Mouse (Mus musculus): ENCODE results near the gene Slc17a1. TPM values are rescaled to one million over a fixed set of nuclear protein-coding genes. Genes with fewer than 3 reads are reported as not detected.

Gene Slc17a1
- total RNA-seq, 1 experiment, result not detected

GRCm38 (mm10) chr13:23934211-23934520, 66.6 kb downstream of the Slc17a1 start, which contains the start of gene Hist1h2aa:
Hist1h2aa (plus strand) TSS chr13:23934462.
- no peak within 1 kb of the TSS for H3K27ac ChIP-seq (ENCODE audit: insufficient read depth, low read depth, low read length, poor library complexity, severe bottlenecking)
- H3K9ac ChIP-seq (ENCODE audit: insufficient read depth, low read depth, low read length, poor library complexity, severe bottlenecking), result no peak within 1 kb of the TSS
- H3K9me3 ChIP-seq (ENCODE audit: control insufficient read depth, insufficient read depth, low read depth, low read length), result no peaks in the 10 kb centered on the region
- H3K36me3 ChIP-seq (ENCODE audit: control insufficient read depth, insufficient read depth, low read length, poor library complexity, severe bottlenecking), result no peaks in the 10 kb centered on the region
- DNase-seq (ENCODE audit: low read depth, low spot score), result peak; percentile 59
- H3K4me1 ChIP-seq (ENCODE audit: control insufficient read depth in 2 of 2, insufficient read depth in 2 of 2, low read length in 2 of 2, poor library complexity in 1 of 2), result peaks cover 0 to 6% of the 10 kb centered on the region in 2 experiments; a peak in 1 of 4 replicates
- in situ Hi-C loops (cut with MboI; ENCODE audit: low sequenced_read_pairs in 2 of 2, unreplicated experiment in 2 of 2), result no loop called here
- peak within 1 kb of the TSS; percentile 3 to 47; a peak in 2 of 4 replicates for H3K4me3 ChIP-seq (ENCODE audit: insufficient read depth in 1 of 2, low read depth in 1 of 2, low read length in 2 of 2, poor library complexity in 1 of 2, severe bottlenecking in 1 of 2)
- TF ChIP-seq CHD2 (IDR thresholded peaks at IDR 0.05; ENCODE audit: low read depth, low read length) (peak; percentile 72; the same call in 1 of the 2 replicates), ZC3H11A (IDR thresholded peaks at IDR 0.05; ENCODE audit: borderline replicate concordance, low read depth, low read length) (no peak), ZNF384 (IDR thresholded peaks at IDR 0.05; ENCODE audit: low read depth, low read length) (no peak)

GRCm38 (mm10) chr13:23938699-23939098, 71.1 kb downstream of the Slc17a1 start:
- in situ Hi-C loops (cut with MboI; ENCODE audit: low sequenced_read_pairs in 2 of 2, unreplicated experiment in 2 of 2), result no loop called here
- DNase-seq (ENCODE audit: low read depth, low spot score), result no peak
- Histone ChIP-seq H3K4me1 (ENCODE audit: control insufficient read depth in 2 of 2, insufficient read depth in 2 of 2, low read length in 2 of 2, poor library complexity in 1 of 2) (peaks cover 0 to 6% of the 10 kb centered on the region in 2 experiments; a peak in 1 of 4 replicates), H3K27ac (ENCODE audit: insufficient read depth, low read depth, low read length, poor library complexity, severe bottlenecking) (no peak overlapping the region), H3K4me3 (ENCODE audit: insufficient read depth in 1 of 2, low read depth in 1 of 2, low read length in 2 of 2, poor library complexity in 1 of 2, severe bottlenecking in 1 of 2) (no peak overlapping the region), H3K36me3 (ENCODE audit: control insufficient read depth, insufficient read depth, low read length, poor library complexity, severe bottlenecking) (no peaks in the 10 kb centered on the region), H3K9me3 (ENCODE audit: control insufficient read depth, insufficient read depth, low read depth, low read length) (no peaks in the 10 kb centered on the region), H3K9ac (ENCODE audit: insufficient read depth, low read depth, low read length, poor library complexity, severe bottlenecking) (no peak overlapping the region)
- TF ChIP-seq CHD2 (IDR thresholded peaks at IDR 0.05; ENCODE audit: low read depth, low read length) (no peak), ZNF384 (IDR thresholded peaks at IDR 0.05; ENCODE audit: low read depth, low read length) (no peak), MAFK (IDR thresholded peaks at IDR 0.05; ENCODE audit: insufficient read depth, low read depth, low read length) (no peak), ZC3H11A (IDR thresholded peaks at IDR 0.05; ENCODE audit: borderline replicate concordance, low read depth, low read length) (no peak), HCFC1 (IDR thresholded peaks at IDR 0.05; ENCODE audit: borderline replicate concordance, insufficient read depth, low read length) (no peak)

GRCm38 (mm10) chr13:23940291-23940690, 72.7 kb downstream of the Slc17a1 start:
- H3K4me1 ChIP-seq (ENCODE audit: control insufficient read depth in 2 of 2, insufficient read depth in 2 of 2, low read length in 2 of 2, poor library complexity in 1 of 2), result no peaks in the 10 kb centered on the region
- H3K9ac ChIP-seq (ENCODE audit: insufficient read depth, low read depth, low read length, poor library complexity, severe bottlenecking), result no peak overlapping the region
- no peaks in the 10 kb centered on the region for H3K36me3 ChIP-seq (ENCODE audit: control insufficient read depth, insufficient read depth, low read length, poor library complexity, severe bottlenecking)
- DNase-seq (ENCODE audit: low read depth, low spot score), result no peak
- no peak overlapping the region for H3K4me3 ChIP-seq (ENCODE audit: insufficient read depth in 1 of 2, low read depth in 1 of 2, low read length in 2 of 2, poor library complexity in 1 of 2, severe bottlenecking in 1 of 2)
- no peaks in the 10 kb centered on the region for H3K9me3 ChIP-seq (ENCODE audit: control insufficient read depth, insufficient read depth, low read depth, low read length)
- in situ Hi-C loops (cut with MboI; ENCODE audit: low sequenced_read_pairs in 2 of 2, unreplicated experiment in 2 of 2), result no loop called here
- no peak overlapping the region for H3K27ac ChIP-seq (ENCODE audit: insufficient read depth, low read depth, low read length, poor library complexity, severe bottlenecking)
- TF ChIP-seq HCFC1 (IDR thresholded peaks at IDR 0.05; ENCODE audit: borderline replicate concordance, insufficient read depth, low read length), result no peak
- no peak for TF ChIP-seq ZNF384 (IDR thresholded peaks at IDR 0.05; ENCODE audit: low read depth, low read length)
- no peak for TF ChIP-seq ZC3H11A (IDR thresholded peaks at IDR 0.05; ENCODE audit: borderline replicate concordance, low read depth, low read length)
- TF ChIP-seq MAFK (IDR thresholded peaks at IDR 0.05; ENCODE audit: insufficient read depth, low read depth, low read length), result no peak
- TF ChIP-seq CHD2 (IDR thresholded peaks at IDR 0.05; ENCODE audit: low read depth, low read length), result no peak

GRCm38 (mm10) chr13:23942861-23943260, 75.3 kb downstream of the Slc17a1 start:
- H3K4me3 ChIP-seq (ENCODE audit: insufficient read depth in 1 of 2, low read depth in 1 of 2, low read length in 2 of 2, poor library complexity in 1 of 2, severe bottlenecking in 1 of 2), result no peak overlapping the region
- TF ChIP-seq CHD2 (IDR thresholded peaks at IDR 0.05; ENCODE audit: low read depth, low read length), result no peak
- TF ChIP-seq ZNF384 (IDR thresholded peaks at IDR 0.05; ENCODE audit: low read depth, low read length), result no peak
- peak; percentile 56; the same call in 1 of the 2 replicates for TF ChIP-seq ZC3H11A (IDR thresholded peaks at IDR 0.05; ENCODE audit: borderline replicate concordance, low read depth, low read length)
- TF ChIP-seq HCFC1 (IDR thresholded peaks at IDR 0.05; ENCODE audit: borderline replicate concordance, insufficient read depth, low read length), result no peak
- TF ChIP-seq MAFK (IDR thresholded peaks at IDR 0.05; ENCODE audit: insufficient read depth, low read depth, low read length), result 0 out of 2 replicates have a peak, but pooled peaks have one; percentile 24
- H3K9me3 ChIP-seq (ENCODE audit: control insufficient read depth, insufficient read depth, low read depth, low read length), result no peaks in the 10 kb centered on the region
- H3K27ac ChIP-seq (ENCODE audit: insufficient read depth, low read depth, low read length, poor library complexity, severe bottlenecking), result no peak overlapping the region
- in situ Hi-C loops (cut with MboI; ENCODE audit: low sequenced_read_pairs in 2 of 2, unreplicated experiment in 2 of 2), result no loop called here
- no peak overlapping the region for H3K9ac ChIP-seq (ENCODE audit: insufficient read depth, low read depth, low read length, poor library complexity, severe bottlenecking)
- H3K4me1 ChIP-seq (ENCODE audit: control insufficient read depth in 2 of 2, insufficient read depth in 2 of 2, low read length in 2 of 2, poor library complexity in 1 of 2), result no peaks in the 10 kb centered on the region
- no peak for DNase-seq (ENCODE audit: low read depth, low spot score)
- no peaks in the 10 kb centered on the region for H3K36me3 ChIP-seq (ENCODE audit: control insufficient read depth, insufficient read depth, low read length, poor library complexity, severe bottlenecking)

Other genes with a start within 250 kb of the Slc17a1 start
- gene Hist1h2be, start 246.6 kb upstream of the Slc17a1 start, total RNA-seq (2012; rRNA removed), result 119 and 195 TPM in 2 replicates
- gene Hist1h1e, start 245.2 kb upstream of the Slc17a1 start, total RNA-seq (2012; rRNA removed), result 131 and 207 TPM in 2 replicates
- gene Hist1h2ac, start 183.8 kb upstream of the Slc17a1 start, total RNA-seq (2012; rRNA removed), result 112 and 141 TPM in 2 replicates
- gene Hist1h2bc, start 183.6 kb upstream of the Slc17a1 start, total RNA-seq (2012; rRNA removed), result 355 and 545 TPM in 2 replicates
- gene Hist1h1t, start 171.9 kb upstream of the Slc17a1 start, total RNA-seq (2012; rRNA removed), result 7.7 and 13.3 TPM in 2 replicates
- 326 and 496 TPM in 2 replicates for gene Hist1h4c, start 169.3 kb upstream of the Slc17a1 start, total RNA-seq (2012; rRNA removed)
- gene Hfe, start 156.9 kb upstream of the Slc17a1 start, total RNA-seq (2012; rRNA removed), result 1.1 and 1.5 TPM in 2 replicates
- 379 and 496 TPM in 2 replicates for gene Hist1h1c, start 128.9 kb upstream of the Slc17a1 start, total RNA-seq (2012; rRNA removed)
- gene Hist1h3c, start 122.1 kb upstream of the Slc17a1 start, total RNA-seq (2012; rRNA removed), result 970 and 1,161 TPM in 2 replicates
- gene Hist1h2bb, start 121.0 kb upstream of the Slc17a1 start, total RNA-seq (2012; rRNA removed), result 1,224 and 1,736 TPM in 2 replicates
- gene Hist1h2ab, start 116.6 kb upstream of the Slc17a1 start, total RNA-seq (2012; rRNA removed), result 2,399 and 2,956 TPM in 2 replicates
- gene Hist1h3b, start 115.5 kb upstream of the Slc17a1 start, total RNA-seq (2012; rRNA removed), result 667 and 954 TPM in 2 replicates
- 1,054 and 1,339 TPM in 2 replicates for gene Hist1h4b, start 110.7 kb upstream of the Slc17a1 start, total RNA-seq (2012; rRNA removed)
- 1,331 and 1,744 TPM in 2 replicates for gene Hist1h4a, start 106.5 kb upstream of the Slc17a1 start, total RNA-seq (2012; rRNA removed)
- 470 and 728 TPM in 2 replicates for gene Hist1h3a, start 105.4 kb upstream of the Slc17a1 start, total RNA-seq (2012; rRNA removed)
- 1,149 and 1,468 TPM in 2 replicates for gene Hist1h1a, start 104.1 kb upstream of the Slc17a1 start, total RNA-seq (2012; rRNA removed)
- 0.21 and 0.40 TPM in 2 replicates for gene Trim38, start 97.8 kb upstream of the Slc17a1 start, total RNA-seq (2012; rRNA removed)
- gene Slc17a2, start 60.8 kb upstream of the Slc17a1 start, total RNA-seq (2012; rRNA removed), result not detected in 2 replicates
- not detected in 2 replicates for gene Slc17a3, start 28.3 kb upstream of the Slc17a1 start, total RNA-seq (2012; rRNA removed)
- not detected in 2 replicates for gene Slc17a4, start 47.3 kb downstream of the Slc17a1 start, total RNA-seq (2012; rRNA removed)
- 37.2 and 67.4 TPM in 2 replicates for gene Hist1h2ba, start 66.4 kb downstream of the Slc17a1 start, total RNA-seq (2012; rRNA removed)
- 140 and 167 TPM in 2 replicates for gene Hist1h2aa, start 66.7 kb downstream of the Slc17a1 start, total RNA-seq (2012; rRNA removed)
- gene Scgn, start 123.5 kb downstream of the Slc17a1 start, total RNA-seq (2012; rRNA removed), result not detected in 2 replicates

Data from ES-E14 (cell line).